Mouse (Mus musculus) layer of hippocampus, postnatal 14 days (tissue): ENCODE measurements at regions not wholly inside any gene's neighbourhood (a gene's known extent, or its start where the extent isn't known, plus 50 kb on each side); places are given as distances from the start of the nearest gene placed in this dataset.

Source experiments
- DNase-seq, 2 experiments: peaks; one replicate each; pipeline ENCODE4 v3.0.0; 2021 to 2022; ENCODE audit warnings: low spot score in 2 of 2, mixed read lengths in 1 of 2

GRCm38 (mm10) chr7:129810565-129810964, 218.9 kb downstream of the Wdr11 start:
- no peak for DNase-seq

GRCm38 (mm10) chr7:129814149-129814860, 222.6 kb downstream of the Wdr11 start:
- DNase-seq, result no peak

- no peak for DNase-seq
These were observed 227.2 kb downstream of the Wdr11 start for GRCm38 (mm10) chr7:129818833-129819232.

GRCm38 (mm10) chr7:129819651-129820050, 228.0 kb downstream of the Wdr11 start:
- no peak for DNase-seq

GRCm38 (mm10) chr7:129828970-129829369, 237.3 kb downstream of the Wdr11 start:
- no peak for DNase-seq

- no peak for DNase-seq
These were observed 241.2 kb downstream of the Wdr11 start for GRCm38 (mm10) chr7:129832830-129833229.

GRCm38 (mm10) chr7:129842303-129843122, 250.8 kb downstream of the Wdr11 start:
- peak in 1 of 2 experiments; percentile 3 for DNase-seq

DNA sequence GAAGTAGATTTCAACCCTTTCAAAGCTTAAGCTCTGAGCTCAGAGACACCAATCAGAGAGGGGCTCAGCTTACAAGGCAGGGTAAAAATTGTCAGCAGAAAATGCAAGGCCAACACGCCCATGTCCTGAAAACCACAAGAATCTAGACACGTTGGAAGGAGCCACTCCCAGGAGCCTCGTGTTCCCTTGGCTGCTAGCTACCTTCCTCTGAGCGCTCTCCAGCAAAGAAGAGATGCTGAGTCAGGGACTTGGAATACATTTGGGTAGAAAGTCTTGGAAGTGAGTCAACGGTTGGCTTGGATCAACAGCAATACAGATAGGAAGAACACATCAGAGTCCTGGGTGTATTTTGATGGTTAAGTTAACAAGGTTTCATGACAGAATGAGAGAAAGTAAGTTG, 255.5 kb downstream of the Wdr11 start:
- DNase-seq, result no peak

- no peak for DNase-seq
These were observed 261.9 kb downstream of the Wdr11 start for GRCm38 (mm10) chr7:129853596-129853995.

DNA sequence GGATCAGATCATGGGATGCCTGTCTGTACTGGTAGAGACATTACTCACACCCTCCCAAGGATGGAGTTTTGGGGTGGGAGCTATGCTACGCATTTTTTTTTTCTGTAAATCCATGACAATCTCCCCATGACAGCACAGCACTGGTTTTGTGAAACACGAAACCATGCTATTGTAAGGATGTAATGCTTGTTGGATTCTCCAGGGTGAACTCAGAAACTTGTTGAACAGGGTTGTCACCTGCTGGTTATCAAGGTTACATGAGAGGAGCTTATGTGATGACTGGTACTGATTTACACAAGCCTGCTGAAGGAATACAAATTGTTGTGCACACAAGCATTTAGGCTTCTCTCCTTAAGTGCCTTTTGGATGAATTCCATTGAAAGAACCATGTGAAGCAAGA, 263.3 kb downstream of the Wdr11 start:
- no peak for DNase-seq

DNA sequence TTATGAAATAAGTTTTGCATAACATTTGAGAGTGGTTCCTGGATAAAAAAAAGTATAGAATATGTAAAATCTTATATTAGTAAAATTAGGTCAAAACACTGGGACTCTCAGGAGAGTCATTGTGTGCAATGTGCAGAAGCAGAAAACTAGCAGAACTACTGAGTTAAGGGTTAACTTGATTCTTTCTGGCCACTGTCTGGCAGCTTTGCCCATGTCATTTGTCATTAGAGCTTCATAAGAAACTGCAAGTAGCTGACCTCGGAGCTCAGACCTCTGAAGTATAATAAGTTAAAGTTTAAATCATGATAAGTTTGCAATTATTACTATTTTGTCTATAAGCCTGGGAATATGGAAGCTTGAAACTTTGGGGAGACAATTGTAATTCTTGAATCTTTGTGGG, 271.3 kb downstream of the Wdr11 start:
- DNase-seq, result no peak

- no peak for DNase-seq
These were observed 273.9 kb downstream of the Wdr11 start for GRCm38 (mm10) chr7:129865536-129865935.

- no peak for DNase-seq
These were observed 280.6 kb downstream of the Wdr11 start for GRCm38 (mm10) chr7:129872208-129872790.

DNA sequence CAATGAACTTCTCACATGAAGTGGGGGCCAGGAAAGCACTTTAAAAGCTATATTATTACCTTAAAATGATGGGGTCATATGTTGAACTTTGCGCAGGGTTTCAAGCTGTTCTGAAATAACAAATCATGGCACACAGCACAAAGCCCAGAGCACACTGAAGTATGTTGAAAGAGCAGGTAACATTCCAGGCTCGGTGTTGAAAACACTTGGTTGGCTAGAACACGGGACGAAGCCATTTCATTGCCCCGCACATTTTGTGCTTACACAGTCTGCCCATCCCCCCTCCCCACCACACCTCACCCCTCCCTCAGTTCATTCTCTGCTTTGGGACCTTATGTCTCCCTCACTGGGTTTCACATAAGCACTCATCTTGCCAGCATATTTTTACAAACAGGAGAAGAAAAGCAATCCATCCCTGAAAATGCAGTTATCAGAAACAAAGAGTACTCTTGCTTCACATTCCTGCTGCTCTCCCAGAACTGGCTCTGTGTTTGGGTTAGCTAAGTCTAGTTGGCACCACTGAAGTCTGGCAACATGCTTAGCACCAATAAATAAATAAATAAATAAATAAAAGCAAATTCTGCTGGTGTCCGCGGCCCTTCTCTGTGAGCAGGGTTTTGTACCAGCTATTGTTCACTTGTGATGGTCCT, 284.7 kb downstream of the Wdr11 start:
- no peak for DNase-seq

DNA sequence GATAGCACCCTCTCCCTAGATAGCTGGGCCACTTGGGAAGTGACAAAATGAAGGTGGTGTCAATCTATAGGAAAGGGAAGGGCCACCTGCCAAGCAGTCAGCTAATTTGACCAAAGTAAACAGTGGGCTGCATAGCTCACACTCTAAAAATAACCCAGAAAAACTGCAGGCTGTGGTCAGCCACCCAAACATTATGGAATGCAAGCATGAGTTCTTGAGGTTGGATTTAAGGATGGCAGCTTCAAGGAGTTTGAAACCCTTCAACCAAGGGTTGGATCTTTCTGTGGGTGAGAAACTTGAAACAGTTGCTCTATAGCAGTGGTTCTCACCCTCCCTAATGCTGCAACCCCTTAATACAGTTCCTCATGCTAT, 285.2 kb downstream of the Wdr11 start:
- DNase-seq, result no peak

- DNase-seq, result no peak
These were observed 304.6 kb downstream of the Wdr11 start for GRCm38 (mm10) chr7:129896291-129896690.

DNA sequence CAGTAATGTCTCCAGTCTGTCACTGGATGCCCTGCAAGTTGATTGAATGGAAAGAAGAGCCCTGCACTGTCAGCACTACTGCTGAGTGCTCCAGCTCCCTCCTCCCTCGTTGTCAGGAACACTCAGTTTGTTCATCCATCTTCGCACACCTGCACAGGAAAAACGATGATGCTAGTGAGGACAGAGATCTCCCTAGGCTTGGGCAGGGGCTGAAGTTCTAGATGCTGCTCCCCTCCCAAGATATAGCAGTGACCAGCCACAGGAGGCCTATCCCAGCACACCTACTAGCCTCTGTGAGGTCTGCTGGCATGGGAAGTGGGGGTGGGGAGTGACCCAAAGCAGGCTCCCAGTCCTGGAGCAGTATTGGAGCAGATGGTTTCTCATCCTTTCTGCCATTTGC, 305.8 kb downstream of the Wdr11 start:
- no peak for DNase-seq

DNA sequence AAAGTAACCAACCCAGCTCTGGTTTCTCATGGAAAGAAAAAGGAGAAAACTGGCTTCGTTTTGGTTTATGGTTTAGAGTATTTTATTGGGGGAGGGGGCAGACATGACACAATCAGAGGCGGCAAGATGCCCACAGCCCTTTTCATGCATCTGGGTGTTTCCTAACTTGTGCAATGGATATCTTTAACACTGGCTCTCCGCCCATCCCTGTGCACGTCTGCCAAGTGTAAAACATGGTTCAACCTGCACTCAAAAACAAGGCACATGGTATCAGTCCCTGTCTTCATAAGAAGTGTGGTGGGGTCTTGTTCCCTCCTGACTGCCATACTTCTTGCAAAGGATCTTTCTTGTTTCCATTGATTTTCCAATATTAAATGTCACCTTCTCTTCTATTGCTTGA, 310.6 kb downstream of the Wdr11 start:
- DNase-seq, result no peak

DNA sequence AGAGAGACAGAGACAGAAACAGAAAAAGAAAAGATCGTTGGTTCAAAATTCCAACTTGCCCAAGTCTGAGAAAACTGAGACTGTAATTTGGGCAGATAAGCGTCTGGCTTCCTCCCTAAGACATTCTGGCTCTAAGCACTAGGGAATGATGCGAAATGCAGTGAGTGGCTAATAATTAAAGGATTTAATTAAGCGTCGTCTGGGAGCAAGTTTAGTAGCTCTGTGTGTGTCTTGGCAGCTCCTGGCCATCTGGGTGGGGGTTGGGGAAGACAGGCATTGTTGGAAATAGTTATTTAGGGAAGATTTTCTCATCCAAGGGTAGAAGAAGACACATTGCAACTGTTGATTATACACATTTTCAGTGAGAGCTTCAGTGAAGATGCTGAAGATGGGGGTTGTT, 311.5 kb downstream of the Wdr11 start:
- DNase-seq, result peak in 1 of 2 experiments; percentile 22

DNA sequence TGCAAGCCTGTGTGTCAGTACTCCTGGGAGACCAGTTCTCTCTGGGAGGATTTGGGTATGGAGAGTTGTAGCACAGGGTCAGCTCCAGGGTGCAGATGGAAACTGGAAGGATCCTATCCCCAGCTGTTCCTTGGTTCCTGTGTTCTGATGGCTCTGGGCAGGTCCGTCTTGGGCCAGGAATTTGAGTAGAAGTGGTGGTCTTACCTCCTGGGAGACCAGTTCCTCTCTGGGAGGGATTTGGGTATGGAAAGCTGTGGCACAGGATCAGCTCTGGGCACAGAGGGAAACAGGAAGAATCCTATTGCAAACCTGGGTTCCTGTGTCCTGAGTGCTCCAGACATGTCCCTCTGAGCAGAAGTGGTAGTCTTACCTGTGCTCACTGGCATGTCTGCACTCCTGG, 314.5 kb downstream of the Wdr11 start:
- DNase-seq, result no peak

GRCm38 (mm10) chr7:129908826-129909225, 317.2 kb downstream of the Wdr11 start:
- no peak for DNase-seq

GRCm38 (mm10) chr7:129909730-129910129, 318.1 kb downstream of the Wdr11 start:
- no peak for DNase-seq
